In the genomic region with DNA sequence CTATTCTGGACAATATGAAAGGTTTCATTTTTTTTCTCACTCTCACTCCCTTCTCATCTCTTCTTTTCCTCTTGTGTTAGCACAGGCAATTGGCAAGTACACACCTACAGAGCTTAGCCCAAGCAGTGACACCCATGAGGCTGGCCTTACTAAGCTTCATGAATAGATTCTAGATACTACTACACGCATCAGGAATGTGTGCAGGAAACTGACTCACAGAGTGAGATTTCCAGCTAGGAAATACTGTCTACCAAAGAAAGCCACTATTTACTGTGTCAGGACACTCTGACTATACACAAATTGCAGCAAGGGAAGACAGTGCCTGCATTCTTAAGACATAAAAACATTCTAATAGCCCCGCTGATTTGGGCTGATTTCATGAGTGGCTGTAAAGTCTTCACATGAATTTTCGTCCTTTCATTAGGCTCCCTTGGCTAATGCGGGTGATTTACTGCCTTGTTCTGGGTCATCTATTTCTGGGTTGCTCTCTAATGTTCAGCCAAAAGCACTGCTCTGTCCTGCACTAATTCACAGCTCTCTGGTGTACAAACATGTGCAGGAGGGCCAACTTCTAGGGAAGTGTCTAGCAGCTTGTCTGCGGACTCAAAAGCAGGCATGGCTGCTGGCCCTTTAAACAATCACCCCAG, we compare ENCODE assay signal across 10 mouse cellular contexts.
DNase-seq lines count a peak whose midpoint lies in the region; ATAC-seq lines count a peak whose summit lies in the region.
"Had no signal": no experiment of that assay in that cellular context is flagged by ENCODE, and none has a peak within 500 bp of the region (broad histone marks: within the 10 kb centered on the region; RNA-seq: fewer than 3 reads in every experiment).

No protein-coding gene starts in this region.

- peaks cover 29% of the 10 kb centered on the region for H3K4me1 ChIP-seq in heart, embryonic 10.5 days
- H3K4me1 ChIP-seq: stomach, embryonic 15.5 days had no signal

- no peaks in the 10 kb centered on the region for H3K27me3 ChIP-seq in heart, embryonic 10.5 days (ENCODE audit: insufficient read depth, poor library complexity, severe bottlenecking)
- H3K27me3 ChIP-seq: lung, embryonic 15.5 days; stomach, embryonic 15.5 days had no signal

- no peak overlapping the region for H3K27ac ChIP-seq in heart, embryonic 10.5 days
- H3K27ac ChIP-seq: lung, embryonic 15.5 days; stomach, embryonic 15.5 days had no signal

- intact Hi-C loops in gastrocnemius, postnatal 14 days (cut with DNase I; ENCODE audit: low total_unique reads), result loop anchor here (5.0 kb wide), 1 partner anchor 130 kb away; no protein-coding TSS in a partner anchor

- WGBS in heart, embryonic 10.5 days, result 61% methylated on average over 5 of the region's 5 CpGs

- no peak for ATAC-seq in erythroblast, adult 5-6 weeks (replicated peaks; ENCODE audit: low FRiP score, poor library complexity, severe bottlenecking)
- ATAC-seq in erythroid progenitor cell, adult 5-6 weeks (replicated peaks; ENCODE audit: low FRiP score, poor library complexity, severe bottlenecking), result no peak
- ATAC-seq in CD4-positive, CD25-positive, alpha-beta regulatory T cell, adult 4 months, result no peak

- H3K4me3 ChIP-seq in heart, embryonic 10.5 days, result no peak overlapping the region
- H3K4me3 ChIP-seq: lung, embryonic 15.5 days; stomach, embryonic 15.5 days had no signal

- DNase-seq in heart, adult 11 months, result peak; percentile 94
- DNase-seq in heart, embryonic 10.5 days (ENCODE audit: low spot score), result no peak
- peak; percentile 21 for DNase-seq in adipocyte (ENCODE audit: low spot score)
- DNase-seq in gastrocnemius, postnatal 14 days, result peak; percentile 12
- DNase-seq in kidney, postnatal 10 days, result peak; percentile 43

- peaks cover 18% of the 10 kb centered on the region for H3K36me3 ChIP-seq in heart, embryonic 10.5 days
- H3K36me3 ChIP-seq: lung, embryonic 15.5 days had no signal

- H3K9me3 ChIP-seq in heart, embryonic 10.5 days, result no peaks in the 10 kb centered on the region
- H3K9me3 ChIP-seq: lung, embryonic 15.5 days; stomach, embryonic 15.5 days had no signal
